Mouse (Mus musculus) frontal cortex, postnatal 10 days (tissue): ENCODE data around the gene Tgm3.

Source experiments
- DNase-seq, 2 experiments: peaks; one replicate each; pipeline ENCODE4 v3.0.0; 2022; ENCODE audit warnings: low spot score in 2 of 2, mixed read lengths in 1 of 2

Gene Tgm3

GRCm38 (mm10) chr2:130012026-130012425 is at the start of gene Tgm3:
TSS of gene Tgm3 (plus strand) at chr2:130012349.
- no peak for DNase-seq

GRCm38 (mm10) chr2:129980608-129981007 is 31.5 kb upstream of the Tgm3 start:
- DNase-seq = no peak

GRCm38 (mm10) chr2:129987527-129988045 is 24.6 kb upstream of the Tgm3 start:
- DNase-seq = no peak

GRCm38 (mm10) chr2:129989646-129990045 is 22.5 kb upstream of the Tgm3 start:
- DNase-seq = no peak

GRCm38 (mm10) chr2:129994468-129994867 is 17.7 kb upstream of the Tgm3 start:
- DNase-seq = no peak

GRCm38 (mm10) chr2:129998476-129998875 is 13.7 kb upstream of the Tgm3 start:
- DNase-seq = peak; percentile 32 to 39

- no peak for DNase-seq
Measured at GRCm38 (mm10) chr2:129999296-129999695, 12.9 kb upstream of the Tgm3 start.

GRCm38 (mm10) chr2:130000601-130001000 is 11.5 kb upstream of the Tgm3 start:
- no peak for DNase-seq

- DNase-seq = no peak
Measured at GRCm38 (mm10) chr2:130004046-130004445, 8.1 kb upstream of the Tgm3 start.

GRCm38 (mm10) chr2:130009371-130009770 is 2.8 kb upstream of the Tgm3 start:
- DNase-seq = no peak

- DNase-seq = no peak
Measured at GRCm38 (mm10) chr2:130013646-130014045, 1.5 kb downstream of the Tgm3 start.

GRCm38 (mm10) chr2:130015196-130015595 is 3.0 kb downstream of the Tgm3 start:
- no peak for DNase-seq

GRCm38 (mm10) chr2:130018084-130018483 is 5.9 kb downstream of the Tgm3 start:
- DNase-seq = no peak

- DNase-seq = no peak
Measured at GRCm38 (mm10) chr2:130027890-130028289, 15.7 kb downstream of the Tgm3 start.

- no peak for DNase-seq
Measured at GRCm38 (mm10) chr2:130029826-130030225, 17.7 kb downstream of the Tgm3 start.

- no peak for DNase-seq
Measured at GRCm38 (mm10) chr2:130032661-130033060, 20.5 kb downstream of the Tgm3 start.

GRCm38 (mm10) chr2:130036846-130037245 is 24.7 kb downstream of the Tgm3 start:
- DNase-seq = no peak

- DNase-seq = no peak
Measured at GRCm38 (mm10) chr2:130038971-130039370, 26.8 kb downstream of the Tgm3 start.

GRCm38 (mm10) chr2:130040190-130040886 is 28.2 kb downstream of the Tgm3 start:
- no peak for DNase-seq

GRCm38 (mm10) chr2:130043835-130044234 is 31.7 kb downstream of the Tgm3 start:
- no peak for DNase-seq

- DNase-seq = no peak
Measured at GRCm38 (mm10) chr2:130047923-130048440, 35.8 kb downstream of the Tgm3 start.

- no peak for DNase-seq
Measured at GRCm38 (mm10) chr2:130048792-130049191, 36.6 kb downstream of the Tgm3 start.

- no peak for DNase-seq
Measured at GRCm38 (mm10) chr2:130058149-130058548, 46.0 kb downstream of the Tgm3 start.
